In the genomic region with DNA sequence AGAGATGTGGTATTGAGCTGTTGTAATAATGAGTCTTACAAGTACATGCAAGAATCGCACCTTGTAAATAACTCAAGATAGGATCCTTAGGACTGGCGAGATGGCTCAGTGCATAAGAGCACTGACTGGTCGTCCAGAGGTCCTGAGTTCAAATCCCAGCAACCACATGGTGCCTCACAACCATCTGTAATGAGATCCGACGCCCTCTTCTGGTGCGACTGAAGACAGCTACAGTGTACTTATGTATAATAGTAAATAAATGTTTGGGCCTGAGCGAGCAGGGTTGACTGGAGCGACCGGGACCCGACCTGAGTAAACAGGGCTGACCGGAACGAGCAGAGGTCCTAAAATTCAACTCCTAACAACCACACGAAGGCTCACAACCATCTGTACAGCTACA, we compare ENCODE assay signal across 13 mouse cellular contexts. TPM values are rescaled to one million over a fixed set of nuclear protein-coding genes. Genes with fewer than 3 reads are reported as not detected.
"Had no signal": no experiment of that assay in that cellular context is flagged by ENCODE, and none has a peak within 500 bp of the region (broad histone marks: within the 10 kb centered on the region; RNA-seq: fewer than 3 reads in every experiment).

No protein-coding gene starts in this region.

RNA-seq across cellular contexts. Expression of a gene that starts 6.6 kb away (rescaled TPM):
- polyA plus RNA-seq: liver, embryonic 15.5 days; lung, embryonic 14.5 days; lung, embryonic 16.5 days; midbrain, embryonic 10.5 days; midbrain, embryonic 13.5 days; midbrain, embryonic 15.5 days; midbrain, postnatal 0 days; neural tube, embryonic 11.5 days; neural tube, embryonic 13.5 days; neural tube, embryonic 15.5 days; small intestine, adult 2 months; stomach, embryonic 14.5 days; testis, adult 2 months had no signal

RNA-seq across cellular contexts. Expression of a gene that starts 22.0 kb away (rescaled TPM):
- polyA plus RNA-seq: liver, embryonic 15.5 days; lung, embryonic 14.5 days; lung, embryonic 16.5 days; midbrain, embryonic 10.5 days; midbrain, embryonic 13.5 days; midbrain, embryonic 15.5 days; neural tube, embryonic 11.5 days; neural tube, embryonic 13.5 days; neural tube, embryonic 15.5 days; stomach, embryonic 14.5 days had no signal
